Mouse (Mus musculus) lung, postnatal 0 days (tissue): ENCODE results near the gene Dvl3.

Source experiments
- CTCF ChIP-seq: IDR thresholded peaks from 2 replicates; pipeline ENCODE4 v1.5.1; 2016; ENCODE audit warnings: antibody characterized with exemption, mild to moderate bottlenecking
- EP300 ChIP-seq: IDR thresholded peaks from 2 replicates; pipeline ENCODE4 v1.6.1; 2016; ENCODE audit warnings: antibody characterized with exemption, mild to moderate bottlenecking, control low read depth

DNA sequence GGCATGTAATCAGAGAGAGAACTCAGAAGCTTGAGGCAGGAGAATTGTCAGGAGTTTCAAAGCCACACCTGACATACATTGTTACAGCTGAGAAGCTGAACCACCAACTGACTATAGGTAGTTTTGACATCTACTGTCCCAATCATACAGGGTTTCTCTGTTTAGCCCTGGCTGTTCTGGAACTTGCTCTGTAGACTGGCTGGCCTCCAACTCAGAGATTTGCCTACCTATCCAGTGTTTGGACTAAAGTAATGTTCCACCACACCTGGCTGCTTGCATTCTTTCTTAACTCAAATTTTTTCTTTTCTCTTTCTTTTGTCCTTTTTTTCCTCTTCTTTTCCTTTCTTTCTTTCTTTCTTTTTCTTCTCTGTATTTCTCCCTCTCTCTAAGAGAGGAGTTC is 750 bp upstream of the Dvl3 start:
- no peak for TF ChIP-seq CTCF
- TF ChIP-seq EP300 = no peak
